Mouse (Mus musculus): Measurements from ENCODE around the gene Catsper3.

Catsper3 gene

GRCm38 (mm10) chr13:55852205-55852604 is 67.8 kb downstream of the Catsper3 start:
- DNase-seq (ENCODE audit: low read depth, low spot score): no peak

- no peak for DNase-seq (ENCODE audit: low read depth, low spot score)
Observed at GRCm38 (mm10) chr13:55855793-55856192, 71.4 kb downstream of the Catsper3 start.

- DNase-seq (ENCODE audit: low read depth, low spot score): no peak
Observed at GRCm38 (mm10) chr13:55858463-55858862, 74.1 kb downstream of the Catsper3 start.
